Mouse (Mus musculus): Measurements from ENCODE around the gene Pgrmc2. TPM values are rescaled to one million over a fixed set of nuclear protein-coding genes. Genes with fewer than 3 reads are reported as not detected.

Pgrmc2 gene
- polyA plus RNA-seq, 1 experiment from 2014 or later = 44.9 TPM

- H3K27ac ChIP-seq = no peak overlapping the region
- 72% methylated on average over 2 of the region's 2 CpGs for WGBS
- H3K4me1 ChIP-seq (replicated peaks) = no peaks in the 10 kb centered on the region; the same call in 1 of the 2 replicates
- no peak overlapping the region for H3K4me2 ChIP-seq
- no peaks in the 10 kb centered on the region for H3K27me3 ChIP-seq
- no peak overlapping the region for H3K9ac ChIP-seq
- no peak for ATAC-seq (replicated peaks; ENCODE audit: insufficient number of reproducible peaks, insufficient read depth, low FRiP score, low read depth)
- no peak overlapping the region for H3K4me3 ChIP-seq
- H3K9me3 ChIP-seq (replicated peaks) = no peaks in the 10 kb centered on the region
- H3K36me3 ChIP-seq = no peaks in the 10 kb centered on the region
Measured at GRCm38 (mm10) chr3:41093210-41093609, 10.4 kb upstream of the Pgrmc2 start.

- Histone ChIP-seq H3K9me3 (replicated peaks) (no peaks in the 10 kb centered on the region), H3K4me1 (replicated peaks) (no peaks in the 10 kb centered on the region), H3K27ac (no peak overlapping the region), H3K4me2 (no peak overlapping the region), H3K27me3 (no peaks in the 10 kb centered on the region), H3K36me3 (no peaks in the 10 kb centered on the region), H3K4me3 (no peak overlapping the region), H3K9ac (no peak overlapping the region)
- no peak for ATAC-seq (replicated peaks; ENCODE audit: insufficient number of reproducible peaks, insufficient read depth, low FRiP score, low read depth)
- 66% methylated on average over 4 of the region's 4 CpGs for WGBS
Measured at GRCm38 (mm10) chr3:41092311-41092710, 9.5 kb upstream of the Pgrmc2 start.

- Histone ChIP-seq H3K9me3 (replicated peaks) (no peaks in the 10 kb centered on the region), H3K27ac (no peak overlapping the region), H3K9ac (no peak overlapping the region), H3K4me3 (no peak overlapping the region), H3K36me3 (no peaks in the 10 kb centered on the region), H3K4me1 (replicated peaks) (no peaks in the 10 kb centered on the region), H3K27me3 (no peaks in the 10 kb centered on the region), H3K4me2 (no peak overlapping the region)
- WGBS = 59% methylated on average over 2 of the region's 2 CpGs
- no peak for ATAC-seq (replicated peaks; ENCODE audit: insufficient number of reproducible peaks, insufficient read depth, low FRiP score, low read depth)
Measured at GRCm38 (mm10) chr3:41090839-41091238, 8.0 kb upstream of the Pgrmc2 start.

- Histone ChIP-seq H3K36me3 (no peaks in the 10 kb centered on the region), H3K4me3 (no peak overlapping the region), H3K4me1 (replicated peaks) (peaks cover 5% of the 10 kb centered on the region; the same call in 1 of the 2 replicates), H3K9me3 (replicated peaks) (no peaks in the 10 kb centered on the region), H3K27me3 (no peaks in the 10 kb centered on the region), H3K27ac (no peak overlapping the region), H3K9ac (no peak overlapping the region), H3K4me2 (no peak overlapping the region)
- no peak for ATAC-seq (replicated peaks; ENCODE audit: insufficient number of reproducible peaks, insufficient read depth, low FRiP score, low read depth)
Measured at GRCm38 (mm10) chr3:41087071-41087470, 4.2 kb upstream of the Pgrmc2 start.

DNA sequence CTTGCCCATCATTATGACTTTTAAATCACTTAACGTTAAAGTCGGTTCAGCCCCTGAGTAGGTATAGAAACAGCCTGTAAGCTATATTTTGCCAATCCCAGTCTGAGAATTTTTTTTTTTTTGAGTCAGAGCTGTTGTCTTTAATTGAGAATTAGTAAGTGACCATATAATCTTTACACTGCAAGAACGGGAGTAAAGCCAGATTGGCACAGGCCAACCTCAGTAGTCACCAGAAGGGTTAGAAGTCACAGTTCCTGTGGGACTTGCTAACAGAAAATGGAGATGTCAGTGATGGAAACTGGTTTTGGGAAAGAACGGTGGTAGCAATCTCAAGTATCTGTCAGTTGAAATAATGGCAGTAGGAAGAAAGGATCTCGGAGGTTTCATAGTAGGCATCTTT, 1.6 kb upstream of the Pgrmc2 start:
- Histone ChIP-seq H3K4me2 (peak overlapping the region; percentile 78), H3K4me3 (peak overlapping the region; percentile 76; the same call in 1 of the 2 replicates), H3K4me1 (replicated peaks) (peaks cover 21% of the 10 kb centered on the region), H3K9ac (no peak overlapping the region), H3K27ac (no peak overlapping the region), H3K9me3 (replicated peaks) (no peaks in the 10 kb centered on the region), H3K36me3 (no peaks in the 10 kb centered on the region), H3K27me3 (no peaks in the 10 kb centered on the region)
- WGBS = 82% methylated on average over 5 of the region's 5 CpGs
- ATAC-seq (replicated peaks; ENCODE audit: insufficient number of reproducible peaks, insufficient read depth, low FRiP score, low read depth) = no peak

- peak; percentile 1; the same call in 1 of the 2 replicates for ATAC-seq (replicated peaks; ENCODE audit: insufficient number of reproducible peaks, insufficient read depth, low FRiP score, low read depth)
- peak overlapping the region; percentile 76 for H3K4me3 ChIP-seq
- peaks cover 21% of the 10 kb centered on the region for H3K4me1 ChIP-seq (replicated peaks)
- H3K9ac ChIP-seq = peak overlapping the region; percentile 72
- no peaks in the 10 kb centered on the region for H3K27me3 ChIP-seq
- H3K9me3 ChIP-seq (replicated peaks) = no peaks in the 10 kb centered on the region
- no peaks in the 10 kb centered on the region for H3K36me3 ChIP-seq
- under 1% methylated on average over 6 of the region's 6 CpGs for WGBS
- peak overlapping the region; percentile 89 for H3K27ac ChIP-seq
- H3K4me2 ChIP-seq = peak overlapping the region; percentile 78
Measured at GRCm38 (mm10) chr3:41083790-41084112, 905 bp upstream of the Pgrmc2 start.

DNA sequence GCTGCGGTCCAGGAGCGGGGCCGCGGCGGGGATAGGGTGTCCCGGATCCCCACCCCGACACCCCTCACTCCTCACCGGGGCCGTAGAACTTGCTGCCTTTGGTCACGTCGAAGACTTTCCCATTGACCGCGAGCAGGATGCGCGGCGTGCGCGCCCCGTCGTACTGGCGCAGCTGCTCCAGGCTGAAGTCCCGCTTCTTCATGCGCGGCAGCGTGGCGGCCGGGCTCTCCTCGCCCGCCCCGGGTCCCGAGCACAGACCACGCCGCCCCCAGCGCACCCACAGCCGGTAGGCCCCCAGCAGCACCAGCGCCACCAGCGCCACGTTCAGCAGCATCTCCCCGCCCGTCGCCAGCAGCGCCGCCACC, 344 bp downstream of the Pgrmc2 start:
- peak overlapping the region; percentile 91 for H3K27ac ChIP-seq
- peaks cover 24% of the 10 kb centered on the region for H3K4me1 ChIP-seq (replicated peaks)
- no peaks in the 10 kb centered on the region for H3K9me3 ChIP-seq (replicated peaks)
- H3K4me3 ChIP-seq = peak overlapping the region; percentile 76
- peak overlapping the region; percentile 86 for H3K9ac ChIP-seq
- WGBS = 1% methylated on average over 40 of the region's 43 CpGs
- H3K27me3 ChIP-seq = no peaks in the 10 kb centered on the region
- H3K4me2 ChIP-seq = peak overlapping the region; percentile 82
- peak; percentile 16 for ATAC-seq (replicated peaks; ENCODE audit: insufficient number of reproducible peaks, insufficient read depth, low FRiP score, low read depth)
- H3K36me3 ChIP-seq = no peaks in the 10 kb centered on the region

DNA sequence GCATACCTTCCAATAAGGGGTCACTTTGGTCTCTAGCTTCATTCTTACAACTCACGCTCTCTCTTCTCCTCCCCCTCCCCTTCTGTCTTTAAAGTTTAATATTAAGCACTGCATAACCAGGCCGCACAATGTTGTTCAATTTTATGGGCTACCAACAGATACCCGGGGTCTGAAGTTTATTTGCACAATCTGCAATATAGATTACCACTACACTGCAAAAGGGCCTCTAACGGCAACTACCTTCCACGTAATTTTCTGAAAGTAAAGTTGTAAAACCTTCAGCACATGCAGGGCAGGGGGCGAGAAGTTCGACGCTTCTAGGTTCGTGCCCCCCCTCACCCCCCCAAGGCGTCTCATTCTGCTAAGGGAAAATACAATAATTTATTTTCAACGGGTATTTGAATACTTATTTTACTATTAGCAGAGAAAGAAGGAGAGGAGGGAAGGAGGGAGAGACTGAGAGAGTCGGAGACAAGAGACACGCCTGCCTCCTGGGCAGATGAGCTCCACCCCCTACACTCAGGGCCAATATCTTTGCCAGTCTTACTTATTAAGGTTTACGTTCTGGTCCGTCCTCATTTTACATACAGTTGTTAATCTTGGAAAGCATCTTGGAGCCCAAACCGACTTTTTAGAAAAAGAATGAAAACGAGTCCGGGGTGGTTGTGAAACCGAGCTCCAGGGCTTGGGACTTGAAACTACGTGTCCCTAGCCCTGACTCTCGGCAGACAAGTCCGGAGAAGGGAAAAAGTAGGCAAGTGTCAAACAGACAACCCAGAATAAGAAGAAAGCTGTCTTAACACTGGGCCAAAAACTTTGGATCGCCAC, 1.2 kb downstream of the Pgrmc2 start:
- Histone ChIP-seq H3K4me2 (peak overlapping the region; percentile 82), H3K4me1 (replicated peaks) (peaks cover 26% of the 10 kb centered on the region), H3K36me3 (no peaks in the 10 kb centered on the region), H3K4me3 (peak overlapping the region; percentile 76), H3K27me3 (no peaks in the 10 kb centered on the region), H3K9me3 (replicated peaks) (no peaks in the 10 kb centered on the region), H3K9ac (peak overlapping the region; percentile 86), H3K27ac (peak overlapping the region; percentile 91)
- no peak for ATAC-seq (replicated peaks; ENCODE audit: insufficient number of reproducible peaks, insufficient read depth, low FRiP score, low read depth)
- 2% methylated on average over 23 of the region's 23 CpGs for WGBS

DNA sequence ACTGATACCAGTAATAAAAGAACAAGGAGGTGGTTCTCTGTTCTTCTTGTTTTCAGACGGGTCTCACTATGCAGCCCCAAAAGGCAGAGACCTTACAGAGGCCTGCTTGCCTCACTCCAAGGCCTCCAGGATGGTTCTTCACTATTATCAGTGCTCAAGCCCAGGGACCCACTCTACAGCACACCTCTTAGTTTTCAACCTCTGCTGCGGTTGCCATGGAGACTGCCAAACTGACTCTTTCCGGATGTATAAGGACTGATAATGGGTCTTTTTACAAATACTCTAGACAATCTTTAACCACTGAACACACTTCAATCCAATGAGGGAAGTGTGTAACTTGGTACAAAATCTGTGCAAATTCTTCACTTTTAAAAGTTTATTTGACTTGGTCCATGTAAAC, 2.1 kb downstream of the Pgrmc2 start:
- peak overlapping the region; percentile 76; the same call in 1 of the 2 replicates for H3K4me3 ChIP-seq
- H3K36me3 ChIP-seq = no peaks in the 10 kb centered on the region
- H3K9ac ChIP-seq = no peak overlapping the region
- H3K9me3 ChIP-seq (replicated peaks) = no peaks in the 10 kb centered on the region
- WGBS = 33% methylated on average over 3 of the region's 3 CpGs
- H3K27ac ChIP-seq = no peak overlapping the region
- ATAC-seq (replicated peaks; ENCODE audit: insufficient number of reproducible peaks, insufficient read depth, low FRiP score, low read depth) = no peak
- peaks cover 31% of the 10 kb centered on the region for H3K4me1 ChIP-seq (replicated peaks)
- H3K27me3 ChIP-seq = no peaks in the 10 kb centered on the region
- H3K4me2 ChIP-seq = peak overlapping the region; percentile 82

DNA sequence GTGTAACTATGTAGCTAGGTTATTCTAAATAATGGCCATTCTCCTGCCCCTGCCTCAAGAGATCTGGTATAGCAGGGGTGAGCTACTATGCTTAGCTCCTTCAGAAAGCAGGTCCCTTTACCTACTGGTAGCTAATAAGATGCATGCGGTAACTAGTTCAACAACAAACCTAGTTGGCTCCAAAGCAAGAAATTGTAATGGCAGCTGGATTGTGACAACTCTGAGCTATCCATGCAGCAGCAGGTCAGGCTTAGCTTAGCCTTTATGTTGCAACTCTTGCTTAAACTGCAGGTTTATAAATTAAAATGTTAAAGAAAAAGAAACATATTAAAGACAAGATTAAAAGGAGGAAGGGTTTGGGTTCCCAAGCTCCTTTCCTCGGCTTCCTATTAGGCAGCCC, 4.2 kb downstream of the Pgrmc2 start:
- Histone ChIP-seq H3K27ac (no peak overlapping the region), H3K9ac (no peak overlapping the region), H3K4me2 (no peak overlapping the region), H3K27me3 (no peaks in the 10 kb centered on the region), H3K9me3 (replicated peaks) (no peaks in the 10 kb centered on the region), H3K4me1 (replicated peaks) (peaks cover 36% of the 10 kb centered on the region), H3K4me3 (no peak overlapping the region), H3K36me3 (no peaks in the 10 kb centered on the region)
- no peak for ATAC-seq (replicated peaks; ENCODE audit: insufficient number of reproducible peaks, insufficient read depth, low FRiP score, low read depth)
- 99% methylated on average over 2 of the region's 2 CpGs for WGBS

DNA sequence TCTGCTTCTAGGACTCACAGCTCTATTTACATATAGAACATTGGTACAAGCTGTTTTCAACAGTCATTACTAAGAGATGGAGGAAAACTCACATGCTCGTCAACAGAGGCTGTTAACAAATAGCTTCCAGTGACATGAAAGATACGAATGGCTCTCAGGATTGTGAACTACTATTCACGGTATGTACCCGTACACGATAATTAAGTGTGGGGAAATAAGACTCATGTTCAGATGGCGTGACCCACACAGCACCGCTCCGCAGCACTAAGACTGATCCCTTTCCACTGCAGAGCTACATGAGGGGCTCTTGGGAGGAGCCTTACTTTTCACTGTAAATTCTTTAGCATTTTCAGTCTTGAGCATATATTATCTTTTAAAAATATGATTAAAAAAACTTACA, 7.5 kb downstream of the Pgrmc2 start:
- Histone ChIP-seq H3K4me2 (no peak overlapping the region), H3K4me3 (no peak overlapping the region), H3K4me1 (replicated peaks) (peaks cover 26% of the 10 kb centered on the region), H3K27ac (peak overlapping the region; percentile 42), H3K9ac (no peak overlapping the region), H3K9me3 (replicated peaks) (no peaks in the 10 kb centered on the region), H3K27me3 (no peaks in the 10 kb centered on the region), H3K36me3 (no peaks in the 10 kb centered on the region)
- 59% methylated on average over 8 of the region's 8 CpGs for WGBS
- peak; percentile 58; the same call in 1 of the 2 replicates for ATAC-seq (replicated peaks; ENCODE audit: insufficient number of reproducible peaks, insufficient read depth, low FRiP score, low read depth)

DNA sequence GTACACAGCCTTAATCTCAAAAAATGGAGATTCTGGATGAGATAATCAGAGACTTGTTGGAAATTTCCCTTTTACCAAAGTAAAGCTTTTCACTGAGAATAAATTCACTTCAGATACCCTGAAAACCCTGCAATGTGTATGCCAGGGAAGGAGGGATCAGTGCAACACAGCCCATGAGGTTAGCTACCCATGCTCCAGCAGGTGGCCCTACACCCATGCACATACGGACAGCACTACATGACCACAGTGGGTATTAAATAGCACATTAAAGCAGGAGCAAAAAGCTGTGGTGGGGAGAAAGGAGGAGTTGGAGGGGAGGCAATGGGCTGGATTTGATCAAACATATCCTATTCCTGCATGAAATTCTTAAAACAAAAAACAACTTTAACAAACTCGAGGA, 12.3 kb downstream of the Pgrmc2 start:
- Histone ChIP-seq H3K4me2 (no peak overlapping the region), H3K4me1 (replicated peaks) (peaks cover 9% of the 10 kb centered on the region), H3K4me3 (no peak overlapping the region), H3K9ac (no peak overlapping the region), H3K27ac (no peak overlapping the region), H3K36me3 (peaks cover 24% of the 10 kb centered on the region; the same call in 1 of the 2 replicates), H3K27me3 (no peaks in the 10 kb centered on the region), H3K9me3 (replicated peaks) (no peaks in the 10 kb centered on the region)
- 63% methylated on average over 2 of the region's 2 CpGs for whole genome bisulfite sequencing
- ATAC-seq (replicated peaks; ENCODE audit: insufficient number of reproducible peaks, insufficient read depth, low FRiP score, low read depth) = no peak

Data from heart, embryonic 15.5 days (tissue).